ENCODE assay signal across 10 mouse cellular contexts in the genomic region with DNA sequence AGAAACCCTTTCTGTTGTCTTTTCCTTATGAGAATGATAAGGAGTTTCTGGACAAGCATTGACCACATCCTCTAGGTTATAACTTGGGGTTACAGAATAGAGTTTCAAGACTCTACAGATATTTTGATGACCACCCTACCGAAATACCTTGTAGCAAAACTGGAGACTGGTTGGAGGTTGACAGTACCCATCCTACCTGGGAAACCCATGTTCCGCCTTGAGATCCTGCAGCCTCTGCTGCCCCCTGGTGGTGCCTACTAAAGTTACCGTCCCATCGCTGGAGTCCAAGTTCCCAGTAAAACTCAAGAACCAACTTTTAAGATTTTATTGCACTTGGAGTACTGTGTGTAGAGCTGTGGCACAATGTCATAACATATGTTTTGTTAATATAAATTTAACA.
DNase-seq lines count a peak whose midpoint lies in the region; ATAC-seq lines count a peak whose summit lies in the region.
"Had no signal": no experiment of that assay in that cellular context is flagged by ENCODE, and none has a peak within 500 bp of the region (broad histone marks: within the 10 kb centered on the region; RNA-seq: fewer than 3 reads in every experiment).

No protein-coding gene starts in this region.

- DNase-seq in midbrain, embryonic 10.5 days (ENCODE audit: low spot score), result peak; percentile 50
- peak; percentile 63 for DNase-seq in brain, adult 2 months (ENCODE audit: low read depth, low spot score)
- peak; percentile 33 for DNase-seq in liver, embryonic 11.5 days (ENCODE audit: low spot score)
- DNase-seq in ovary, postnatal 14 days (ENCODE audit: low spot score), result peak; percentile 51
- peak; percentile 21 for DNase-seq in urinary bladder, postnatal 10 days (ENCODE audit: low spot score)

- no peaks in the 10 kb centered on the region for H3K36me3 ChIP-seq in midbrain, embryonic 10.5 days
- H3K36me3 ChIP-seq in midbrain, embryonic 15.5 days (replicated peaks), result no peaks in the 10 kb centered on the region
- no peaks in the 10 kb centered on the region for H3K36me3 ChIP-seq in forebrain, embryonic 12.5 days (replicated peaks)
- no peaks in the 10 kb centered on the region for H3K36me3 ChIP-seq in kidney, embryonic 16.5 days (ENCODE audit: insufficient read depth, low read length)
- no peaks in the 10 kb centered on the region for H3K36me3 ChIP-seq in liver, embryonic 11.5 days (ENCODE audit: control insufficient read depth, insufficient read depth, low read length)

- no peak overlapping the region for H3K27ac ChIP-seq in midbrain, embryonic 10.5 days (replicated peaks)
- no peak overlapping the region for H3K27ac ChIP-seq in midbrain, embryonic 15.5 days
- no peak overlapping the region for H3K27ac ChIP-seq in forebrain, embryonic 12.5 days
- no peak overlapping the region for H3K27ac ChIP-seq in kidney, embryonic 16.5 days (ENCODE audit: low read length)
- no peak overlapping the region for H3K27ac ChIP-seq in liver, embryonic 11.5 days (ENCODE audit: low read depth, low read length)

- 32% methylated on average over 4 of the region's 4 CpGs for WGBS in midbrain, embryonic 10.5 days
- WGBS in midbrain, embryonic 15.5 days, result 27% methylated on average over 4 of the region's 4 CpGs
- WGBS in forebrain, embryonic 12.5 days, result 28% methylated on average over 4 of the region's 4 CpGs
- WGBS in kidney, embryonic 16.5 days, result 31% methylated on average over 4 of the region's 4 CpGs
- 27% methylated on average over 4 of the region's 4 CpGs for WGBS in liver, embryonic 11.5 days

- H3K4me2 ChIP-seq in midbrain, embryonic 15.5 days, result no peak overlapping the region
- no peak overlapping the region for H3K4me2 ChIP-seq in forebrain, embryonic 12.5 days
- no peak overlapping the region for H3K4me2 ChIP-seq in kidney, embryonic 16.5 days (replicated peaks; ENCODE audit: low read depth, low read length)
- no peak overlapping the region for H3K4me2 ChIP-seq in liver, embryonic 11.5 days

- no peaks in the 10 kb centered on the region for H3K27me3 ChIP-seq in midbrain, embryonic 10.5 days (ENCODE audit: low read depth, poor library complexity, severe bottlenecking)
- no peaks in the 10 kb centered on the region for H3K27me3 ChIP-seq in midbrain, embryonic 15.5 days (replicated peaks)
- no peaks in the 10 kb centered on the region for H3K27me3 ChIP-seq in forebrain, embryonic 12.5 days
- no peaks in the 10 kb centered on the region for H3K27me3 ChIP-seq in kidney, embryonic 16.5 days (ENCODE audit: insufficient read depth, low read length)
- no peaks in the 10 kb centered on the region for H3K27me3 ChIP-seq in liver, embryonic 11.5 days (replicated peaks; ENCODE audit: control insufficient read depth, insufficient read depth, low read length)

- H3K4me3 ChIP-seq in midbrain, embryonic 10.5 days, result no peak overlapping the region
- H3K4me3 ChIP-seq in midbrain, embryonic 15.5 days, result no peak overlapping the region
- no peak overlapping the region for H3K4me3 ChIP-seq in forebrain, embryonic 12.5 days (replicated peaks)
- H3K4me3 ChIP-seq in kidney, embryonic 16.5 days (ENCODE audit: low read length), result no peak overlapping the region
- H3K4me3 ChIP-seq in liver, embryonic 11.5 days (ENCODE audit: low read depth, low read length), result no peak overlapping the region
- H3K4me3 ChIP-seq: erythroblast, embryonic 14.5 days; myocyte had no signal

- no peaks in the 10 kb centered on the region for H3K4me1 ChIP-seq in midbrain, embryonic 10.5 days
- no peaks in the 10 kb centered on the region for H3K4me1 ChIP-seq in midbrain, embryonic 15.5 days
- H3K4me1 ChIP-seq in forebrain, embryonic 12.5 days, result no peaks in the 10 kb centered on the region
- no peaks in the 10 kb centered on the region for H3K4me1 ChIP-seq in kidney, embryonic 16.5 days (ENCODE audit: insufficient read depth, low read length)
- no peaks in the 10 kb centered on the region for H3K4me1 ChIP-seq in liver, embryonic 11.5 days (replicated peaks; ENCODE audit: control insufficient read depth, insufficient read depth, low read length)

- H3K9ac ChIP-seq in midbrain, embryonic 15.5 days, result no peak overlapping the region
- H3K9ac ChIP-seq in forebrain, embryonic 12.5 days, result no peak overlapping the region
- no peak overlapping the region for H3K9ac ChIP-seq in kidney, embryonic 16.5 days (replicated peaks; ENCODE audit: low read length)
- H3K9ac ChIP-seq in liver, embryonic 11.5 days (ENCODE audit: low read depth, low read length), result no peak overlapping the region

- no peaks in the 10 kb centered on the region for H3K9me3 ChIP-seq in midbrain, embryonic 10.5 days (replicated peaks)
- H3K9me3 ChIP-seq in midbrain, embryonic 15.5 days, result no peaks in the 10 kb centered on the region
- H3K9me3 ChIP-seq in forebrain, embryonic 12.5 days, result no peaks in the 10 kb centered on the region
- no peaks in the 10 kb centered on the region for H3K9me3 ChIP-seq in kidney, embryonic 16.5 days (ENCODE audit: low read length)
- H3K9me3 ChIP-seq in liver, embryonic 11.5 days (ENCODE audit: control insufficient read depth, low read length), result no peaks in the 10 kb centered on the region

- ATAC-seq in midbrain, embryonic 15.5 days (replicated peaks), result no peak
- ATAC-seq in forebrain, embryonic 12.5 days (ENCODE audit: low FRiP score), result peak; percentile 71
- peak; percentile 59; the same call in 1 of the 2 replicates for ATAC-seq in kidney, embryonic 16.5 days (ENCODE audit: low FRiP score, low TSS enrichment)
- no peak for ATAC-seq in liver, embryonic 11.5 days (replicated peaks; ENCODE audit: low FRiP score)

Comparison
In these comparisons a context has a peak if more than half of its experiments do, and no peak if none do; other contexts are left out.
1. ATAC-seq: peak in forebrain, embryonic 12.5 days (single experiment) and kidney, embryonic 16.5 days (single experiment); none in midbrain, embryonic 15.5 days (single experiment) and liver, embryonic 11.5 days (single experiment).
2. Peak in every context shown above with its lines, with median percentiles within 50 percentile points of each other: DNase-seq.